Mouse (Mus musculus): ENCODE data around the gene Vamp1. TPM values are rescaled to one million over a fixed set of nuclear protein-coding genes. Genes with fewer than 3 reads are reported as not detected.

Gene Vamp1
- polyA plus RNA-seq, 1 experiment from 2014 or later: 7.4 TPM

- no peak overlapping the region for H3K9ac ChIP-seq (ENCODE audit: low read length)
- H3K27ac ChIP-seq (ENCODE audit: low read length): no peak overlapping the region
- ATAC-seq (ENCODE audit: insufficient read depth, low FRiP score): no peak
- no peaks in the 10 kb centered on the region for H3K27me3 ChIP-seq (ENCODE audit: control insufficient read depth, insufficient read depth, low read length)
- H3K36me3 ChIP-seq (ENCODE audit: control insufficient read depth, insufficient read depth, low read length): no peaks in the 10 kb centered on the region
- no peak overlapping the region for H3K4me3 ChIP-seq (replicated peaks; ENCODE audit: low read length)
- WGBS: 46% methylated on average over 7 of the region's 7 CpGs
- peaks cover 19% of the 10 kb centered on the region; the same call in 1 of the 2 replicates for H3K4me1 ChIP-seq (ENCODE audit: control insufficient read depth, insufficient read depth, low read length)
- no peak overlapping the region for H3K4me2 ChIP-seq (ENCODE audit: low read depth, low read length)
- no peaks in the 10 kb centered on the region for H3K9me3 ChIP-seq (replicated peaks; ENCODE audit: control insufficient read depth, low read length)
Observed at GRCm38 (mm10) chr6:125233816-125234519, 18.6 kb downstream of the Vamp1 start.

DNA sequence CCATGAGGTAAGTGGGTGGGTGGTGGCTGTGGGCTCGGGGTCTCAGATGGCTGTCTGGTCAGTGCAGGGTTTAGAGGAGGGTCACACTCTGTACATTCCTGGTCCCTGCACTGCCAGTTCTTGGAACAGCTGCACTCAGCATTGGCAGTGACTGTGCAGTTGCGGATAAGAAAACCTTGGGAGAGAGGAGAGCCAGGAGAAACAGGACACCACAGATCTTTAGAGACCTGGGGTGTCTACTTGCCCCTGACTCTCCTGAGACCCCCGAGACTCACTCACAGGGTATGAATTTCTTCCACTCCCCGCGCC, 19.1 kb downstream of the Vamp1 start:
- no peak overlapping the region for H3K4me2 ChIP-seq (ENCODE audit: low read depth, low read length)
- WGBS: 55% methylated on average over 5 of the region's 5 CpGs
- no peaks in the 10 kb centered on the region for H3K36me3 ChIP-seq (ENCODE audit: control insufficient read depth, insufficient read depth, low read length)
- H3K9me3 ChIP-seq (replicated peaks; ENCODE audit: control insufficient read depth, low read length): no peaks in the 10 kb centered on the region
- no peak overlapping the region for H3K4me3 ChIP-seq (replicated peaks; ENCODE audit: low read length)
- no peaks in the 10 kb centered on the region for H3K27me3 ChIP-seq (ENCODE audit: control insufficient read depth, insufficient read depth, low read length)
- no peak overlapping the region for H3K9ac ChIP-seq (ENCODE audit: low read length)
- peaks cover 19% of the 10 kb centered on the region; the same call in 1 of the 2 replicates for H3K4me1 ChIP-seq (ENCODE audit: control insufficient read depth, insufficient read depth, low read length)
- no peak overlapping the region for H3K27ac ChIP-seq (ENCODE audit: low read length)
- no peak for ATAC-seq (ENCODE audit: insufficient read depth, low FRiP score)

DNA sequence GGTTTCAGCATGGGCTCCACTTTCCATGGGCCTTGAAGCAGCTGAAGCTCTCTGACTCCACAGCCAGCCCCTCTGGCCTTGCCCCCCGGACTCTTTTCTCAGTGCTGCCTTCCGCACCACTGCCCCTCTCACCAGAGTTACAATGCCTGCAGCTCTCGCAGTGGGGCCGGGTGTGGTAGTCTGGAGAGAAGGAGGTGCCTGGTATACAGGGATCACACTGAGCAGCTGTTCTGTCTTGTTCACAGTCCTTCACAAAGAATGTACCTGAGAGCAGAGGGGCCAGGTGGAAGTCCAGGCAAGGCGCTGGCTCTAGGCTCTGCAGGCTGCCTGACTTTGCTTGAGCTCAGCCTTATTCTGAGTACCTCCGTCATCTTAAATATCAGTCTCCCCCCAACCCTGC, 21.0 kb downstream of the Vamp1 start:
- no peaks in the 10 kb centered on the region for H3K27me3 ChIP-seq (ENCODE audit: control insufficient read depth, insufficient read depth, low read length)
- peaks cover 15% of the 10 kb centered on the region; the same call in 1 of the 2 replicates for H3K4me1 ChIP-seq (ENCODE audit: control insufficient read depth, insufficient read depth, low read length)
- H3K36me3 ChIP-seq (ENCODE audit: control insufficient read depth, insufficient read depth, low read length): no peaks in the 10 kb centered on the region
- H3K9ac ChIP-seq (ENCODE audit: low read length): no peak overlapping the region
- no peak overlapping the region for H3K27ac ChIP-seq (ENCODE audit: low read length)
- 77% methylated on average over 6 of the region's 6 CpGs for WGBS
- no peak overlapping the region for H3K4me3 ChIP-seq (replicated peaks; ENCODE audit: low read length)
- no peaks in the 10 kb centered on the region for H3K9me3 ChIP-seq (replicated peaks; ENCODE audit: control insufficient read depth, low read length)
- no peak overlapping the region for H3K4me2 ChIP-seq (ENCODE audit: low read depth, low read length)
- ATAC-seq (ENCODE audit: insufficient read depth, low FRiP score): no peak

DNA sequence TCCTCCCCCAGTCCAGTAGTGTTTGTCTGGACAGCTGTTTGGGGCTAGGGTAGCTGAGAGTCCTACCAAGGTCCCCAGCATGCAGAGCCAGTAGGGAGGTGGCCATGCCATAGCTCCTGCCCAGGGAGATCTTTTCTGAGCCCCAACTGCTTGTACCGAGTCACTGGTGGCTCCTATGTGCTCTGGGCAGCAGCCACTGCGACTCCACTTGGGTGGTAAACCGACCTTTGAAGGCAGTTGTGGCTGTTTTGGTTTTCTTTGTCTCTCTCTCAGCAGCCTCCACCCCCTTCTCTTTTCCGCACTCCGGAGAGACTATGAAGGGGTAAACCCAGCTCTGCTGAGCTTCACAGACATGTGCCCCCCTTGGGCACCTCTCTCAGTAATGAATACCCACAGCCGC, 21.4 kb downstream of the Vamp1 start, which contains the start of gene Cd27:
TSS of gene Cd27 (minus strand) at position 229 of the 400 bp plus-strand sequence.
- no peak within 1 kb of the TSS for H3K4me3 ChIP-seq (replicated peaks; ENCODE audit: low read length)
- H3K9ac ChIP-seq (ENCODE audit: low read length): no peak within 1 kb of the TSS
- WGBS: 62% methylated on average over 6 of the region's 6 CpGs
- no peaks in the 10 kb centered on the region for H3K36me3 ChIP-seq (ENCODE audit: control insufficient read depth, insufficient read depth, low read length)
- H3K27ac ChIP-seq (ENCODE audit: low read length): no peak within 1 kb of the TSS
- no peak for ATAC-seq (ENCODE audit: insufficient read depth, low FRiP score)
- no peaks in the 10 kb centered on the region for H3K9me3 ChIP-seq (replicated peaks; ENCODE audit: control insufficient read depth, low read length)
- H3K4me1 ChIP-seq (ENCODE audit: control insufficient read depth, insufficient read depth, low read length): peaks cover 14% of the 10 kb centered on the region; the same call in 1 of the 2 replicates
- H3K27me3 ChIP-seq (ENCODE audit: control insufficient read depth, insufficient read depth, low read length): no peaks in the 10 kb centered on the region
- H3K4me2 ChIP-seq (ENCODE audit: low read depth, low read length): no peak within 1 kb of the TSS

GRCm38 (mm10) chr6:125237421-125237820, 22.1 kb downstream of the Vamp1 start:
- H3K36me3 ChIP-seq (ENCODE audit: control insufficient read depth, insufficient read depth, low read length): no peaks in the 10 kb centered on the region
- H3K27me3 ChIP-seq (ENCODE audit: control insufficient read depth, insufficient read depth, low read length): no peaks in the 10 kb centered on the region
- no peak overlapping the region for H3K27ac ChIP-seq (ENCODE audit: low read length)
- peaks cover 8% of the 10 kb centered on the region; the same call in 1 of the 2 replicates for H3K4me1 ChIP-seq (ENCODE audit: control insufficient read depth, insufficient read depth, low read length)
- H3K4me2 ChIP-seq (ENCODE audit: low read depth, low read length): no peak overlapping the region
- ATAC-seq (ENCODE audit: insufficient read depth, low FRiP score): no peak
- H3K9ac ChIP-seq (ENCODE audit: low read length): no peak overlapping the region
- H3K9me3 ChIP-seq (replicated peaks; ENCODE audit: control insufficient read depth, low read length): no peaks in the 10 kb centered on the region
- H3K4me3 ChIP-seq (replicated peaks; ENCODE audit: low read length): no peak overlapping the region
- WGBS: 75% methylated on average over 4 of the region's 4 CpGs

DNA sequence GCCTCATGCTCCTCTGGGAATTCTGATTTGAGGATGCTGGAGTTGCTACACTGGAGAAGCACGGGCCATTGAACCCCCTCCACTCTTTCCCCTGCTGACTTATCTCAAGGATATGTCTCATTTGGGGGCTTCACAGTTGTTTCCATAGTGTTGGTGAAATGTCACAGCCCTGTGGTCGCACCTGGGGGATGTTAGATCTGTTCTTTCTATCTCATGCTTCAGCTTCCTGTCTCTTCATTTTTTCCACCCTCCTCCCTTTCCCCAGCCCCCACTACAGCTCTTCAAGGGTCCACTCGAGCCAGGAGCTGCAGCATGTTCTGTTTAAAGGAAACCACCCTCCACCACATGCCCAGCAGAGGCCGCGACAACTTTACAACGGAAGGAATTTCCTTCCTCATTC, 23.0 kb downstream of the Vamp1 start:
- Histone ChIP-seq H3K27ac (ENCODE audit: low read length) (no peak overlapping the region), H3K9ac (ENCODE audit: low read length) (no peak overlapping the region), H3K9me3 (replicated peaks; ENCODE audit: control insufficient read depth, low read length) (no peaks in the 10 kb centered on the region), H3K4me3 (replicated peaks; ENCODE audit: low read length) (no peak overlapping the region), H3K4me1 (ENCODE audit: control insufficient read depth, insufficient read depth, low read length) (peaks cover 8% of the 10 kb centered on the region; the same call in 1 of the 2 replicates), H3K36me3 (ENCODE audit: control insufficient read depth, insufficient read depth, low read length) (no peaks in the 10 kb centered on the region), H3K27me3 (ENCODE audit: control insufficient read depth, insufficient read depth, low read length) (no peaks in the 10 kb centered on the region), H3K4me2 (ENCODE audit: low read depth, low read length) (no peak overlapping the region)
- 61% methylated on average over 6 of the region's 6 CpGs for WGBS
- ATAC-seq (ENCODE audit: insufficient read depth, low FRiP score): no peak

GRCm38 (mm10) chr6:125239547-125239946, 24.2 kb downstream of the Vamp1 start:
- Histone ChIP-seq H3K36me3 (ENCODE audit: control insufficient read depth, insufficient read depth, low read length) (no peaks in the 10 kb centered on the region), H3K4me3 (replicated peaks; ENCODE audit: low read length) (no peak overlapping the region), H3K4me2 (ENCODE audit: low read depth, low read length) (no peak overlapping the region), H3K4me1 (ENCODE audit: control insufficient read depth, insufficient read depth, low read length) (no peaks in the 10 kb centered on the region), H3K27me3 (ENCODE audit: control insufficient read depth, insufficient read depth, low read length) (no peaks in the 10 kb centered on the region), H3K9me3 (replicated peaks; ENCODE audit: control insufficient read depth, low read length) (no peaks in the 10 kb centered on the region), H3K9ac (ENCODE audit: low read length) (no peak overlapping the region), H3K27ac (ENCODE audit: low read length) (no peak overlapping the region)
- WGBS: 91% methylated on average over 5 of the region's 5 CpGs
- no peak for ATAC-seq (ENCODE audit: insufficient read depth, low FRiP score)

GRCm38 (mm10) chr6:125240617-125241016, 25.3 kb downstream of the Vamp1 start:
- WGBS: 78% methylated on average over 5 of the region's 5 CpGs
- H3K4me3 ChIP-seq (replicated peaks; ENCODE audit: low read length): no peak overlapping the region
- H3K4me2 ChIP-seq (ENCODE audit: low read depth, low read length): no peak overlapping the region
- H3K9me3 ChIP-seq (replicated peaks; ENCODE audit: control insufficient read depth, low read length): no peaks in the 10 kb centered on the region
- H3K4me1 ChIP-seq (ENCODE audit: control insufficient read depth, insufficient read depth, low read length): no peaks in the 10 kb centered on the region
- no peak overlapping the region for H3K9ac ChIP-seq (ENCODE audit: low read length)
- no peaks in the 10 kb centered on the region for H3K27me3 ChIP-seq (ENCODE audit: control insufficient read depth, insufficient read depth, low read length)
- H3K36me3 ChIP-seq (ENCODE audit: control insufficient read depth, insufficient read depth, low read length): no peaks in the 10 kb centered on the region
- no peak for ATAC-seq (ENCODE audit: insufficient read depth, low FRiP score)
- H3K27ac ChIP-seq (ENCODE audit: low read length): no peak overlapping the region

DNA sequence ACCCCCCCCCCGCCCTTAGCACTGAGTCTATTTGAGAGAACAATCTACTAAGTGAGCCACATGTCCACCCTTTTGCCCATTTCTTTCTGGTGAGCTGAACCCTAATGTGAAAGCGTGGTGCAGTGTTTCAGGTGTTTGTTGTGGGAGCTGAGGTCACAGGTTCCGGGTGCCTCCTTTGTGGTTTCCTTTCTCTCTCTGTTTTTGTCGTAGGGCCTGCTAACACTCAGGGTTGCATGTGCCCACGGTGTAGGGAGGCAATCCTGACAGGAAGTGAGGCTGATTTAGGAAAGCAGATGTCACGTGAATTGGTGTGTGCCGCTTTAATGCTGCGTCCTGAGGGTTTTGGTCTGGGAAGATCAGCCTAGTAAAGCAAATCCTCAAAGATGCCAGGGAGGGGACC, 26.2 kb downstream of the Vamp1 start:
- no peak overlapping the region for H3K4me3 ChIP-seq (replicated peaks; ENCODE audit: low read length)
- H3K27me3 ChIP-seq (ENCODE audit: control insufficient read depth, insufficient read depth, low read length): no peaks in the 10 kb centered on the region
- 81% methylated on average over 8 of the region's 8 CpGs for WGBS
- H3K36me3 ChIP-seq (ENCODE audit: control insufficient read depth, insufficient read depth, low read length): no peaks in the 10 kb centered on the region
- H3K27ac ChIP-seq (ENCODE audit: low read length): no peak overlapping the region
- H3K9me3 ChIP-seq (replicated peaks; ENCODE audit: control insufficient read depth, low read length): no peaks in the 10 kb centered on the region
- no peaks in the 10 kb centered on the region for H3K4me1 ChIP-seq (ENCODE audit: control insufficient read depth, insufficient read depth, low read length)
- no peak for ATAC-seq (ENCODE audit: insufficient read depth, low FRiP score)
- H3K4me2 ChIP-seq (ENCODE audit: low read depth, low read length): no peak overlapping the region
- H3K9ac ChIP-seq (ENCODE audit: low read length): no peak overlapping the region
